28 mouse cellular contexts compared by ENCODE assay signal in the genomic region with DNA sequence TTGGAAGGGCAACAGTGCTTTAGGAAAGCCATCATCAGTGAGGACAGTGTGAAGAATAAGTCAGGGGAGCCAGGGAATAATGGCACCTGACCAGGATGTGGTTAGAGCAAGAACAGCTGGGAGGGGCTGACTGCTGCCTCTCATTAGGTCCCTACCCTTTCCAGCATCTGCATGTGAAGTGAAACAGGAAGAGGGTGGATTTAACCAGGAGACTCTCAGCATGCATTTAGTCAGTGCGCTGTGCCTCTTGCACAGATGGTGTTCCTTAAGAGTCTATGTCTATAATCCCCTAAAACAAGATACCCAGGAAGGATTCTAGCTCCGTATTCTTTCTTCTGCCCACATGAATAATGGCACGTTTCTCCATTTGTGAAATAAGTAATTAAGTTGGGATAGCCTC.
DNase-seq lines count a peak whose midpoint lies in the region; ATAC-seq and TF ChIP-seq lines count a peak whose summit lies in the region.
"Had no signal": no experiment of that assay in that cellular context is flagged by ENCODE, and none has a peak within 500 bp of the region (broad histone marks: within the 10 kb centered on the region; RNA-seq: fewer than 3 reads in every experiment).

No protein-coding gene starts in this region.

- no peaks in the 10 kb centered on the region for H3K9me3 ChIP-seq in embryonic facial prominence, embryonic 11.5 days (replicated peaks; ENCODE audit: control insufficient read depth, low read length)
- no peaks in the 10 kb centered on the region for H3K9me3 ChIP-seq in embryonic facial prominence, embryonic 10.5 days
- H3K9me3 ChIP-seq in embryonic facial prominence, embryonic 14.5 days (ENCODE audit: control insufficient read depth, low read length) = no peaks in the 10 kb centered on the region
- no peaks in the 10 kb centered on the region for H3K9me3 ChIP-seq in hindbrain, embryonic 14.5 days (ENCODE audit: control insufficient read depth, low read length)
- H3K9me3 ChIP-seq: embryonic facial prominence, embryonic 12.5 days; forebrain, embryonic 15.5 days; heart, embryonic 13.5 days; hindbrain, embryonic 13.5 days; liver, embryonic 13.5 days; megakaryocyte, embryonic 14.5 days; midbrain, embryonic 13.5 days had no signal

- no peaks in the 10 kb centered on the region for H3K4me1 ChIP-seq in embryonic facial prominence, embryonic 11.5 days (ENCODE audit: control insufficient read depth, insufficient read depth, low read length)
- H3K4me1 ChIP-seq in embryonic facial prominence, embryonic 10.5 days = peaks cover 10% of the 10 kb centered on the region
- H3K4me1 ChIP-seq in embryonic facial prominence, embryonic 14.5 days (ENCODE audit: control insufficient read depth, insufficient read depth, low read length) = no peaks in the 10 kb centered on the region
- H3K4me1 ChIP-seq in hindbrain, embryonic 14.5 days (replicated peaks; ENCODE audit: control insufficient read depth, insufficient read depth, low read length) = peaks cover 15% of the 10 kb centered on the region; the same call in 1 of the 2 replicates
- H3K4me1 ChIP-seq: liver, embryonic 13.5 days; megakaryocyte, embryonic 14.5 days had no signal

- H3K9ac ChIP-seq in embryonic facial prominence, embryonic 11.5 days (replicated peaks; ENCODE audit: low read length) = no peak overlapping the region
- no peak overlapping the region for H3K9ac ChIP-seq in embryonic facial prominence, embryonic 14.5 days (ENCODE audit: low read depth, low read length)
- H3K9ac ChIP-seq in hindbrain, embryonic 14.5 days = no peak overlapping the region
- H3K9ac ChIP-seq: embryonic facial prominence, embryonic 12.5 days; forebrain, embryonic 15.5 days; heart, embryonic 13.5 days; hindbrain, embryonic 13.5 days; liver, embryonic 13.5 days; midbrain, embryonic 13.5 days had no signal

- H3K36me3 ChIP-seq in embryonic facial prominence, embryonic 11.5 days (replicated peaks; ENCODE audit: control insufficient read depth, insufficient read depth, low read depth, low read length) = no peaks in the 10 kb centered on the region
- no peaks in the 10 kb centered on the region for H3K36me3 ChIP-seq in embryonic facial prominence, embryonic 10.5 days (replicated peaks)
- H3K36me3 ChIP-seq in embryonic facial prominence, embryonic 14.5 days (ENCODE audit: control insufficient read depth, insufficient read depth, low read length) = no peaks in the 10 kb centered on the region
- H3K36me3 ChIP-seq in myocyte (ENCODE audit: control insufficient read depth, insufficient read depth) = no peaks in the 10 kb centered on the region
- H3K36me3 ChIP-seq in hindbrain, embryonic 14.5 days (replicated peaks; ENCODE audit: control insufficient read depth, insufficient read depth) = no peaks in the 10 kb centered on the region
- H3K36me3 ChIP-seq: embryonic facial prominence, embryonic 12.5 days; forebrain, embryonic 15.5 days; G1E; heart, embryonic 13.5 days; hindbrain, embryonic 13.5 days; liver, embryonic 13.5 days; midbrain, embryonic 13.5 days had no signal

- peak; percentile 7 for DNase-seq in embryonic facial prominence, embryonic 11.5 days (ENCODE audit: low spot score)
- no peak for DNase-seq in embryonic facial prominence, embryonic 10.5 days (ENCODE audit: low spot score)
- peak; percentile 76 for DNase-seq in ES-CJ7 (ENCODE audit: low read depth, low spot score)
- peak; percentile 28 for DNase-seq in embryonic facial prominence, embryonic 14.5 days (ENCODE audit: low spot score)
- no peak for DNase-seq in hindbrain, embryonic 14.5 days (ENCODE audit: low spot score)
- DNase-seq in thymus, postnatal 14 days = no peak
- DNase-seq: adrenal gland, postnatal 10 days; cerebellum, adult 9-10 months; gastrocnemius, postnatal 25 days; heart, adult 2 months; heart, postnatal 14 days; kidney, adult 2 months; kidney, postnatal 10 days; liver, embryonic 13.5 days; lung, adult 2 months; lung, postnatal 14 days; right cerebral cortex, postnatal 14 days; spleen, adult 18-20 months; thymus, postnatal 36 days had no signal

- H3K4me3 ChIP-seq in embryonic facial prominence, embryonic 11.5 days (ENCODE audit: low read depth, low read length) = no peak overlapping the region
- H3K4me3 ChIP-seq in embryonic facial prominence, embryonic 10.5 days = no peak overlapping the region
- H3K4me3 ChIP-seq in embryonic facial prominence, embryonic 14.5 days (ENCODE audit: low read depth, low read length) = no peak overlapping the region
- no peak overlapping the region for H3K4me3 ChIP-seq in myocyte
- no peak overlapping the region for H3K4me3 ChIP-seq in hindbrain, embryonic 14.5 days (replicated peaks; ENCODE audit: low read length)
- H3K4me3 ChIP-seq: embryonic facial prominence, embryonic 12.5 days; forebrain, embryonic 15.5 days; heart, adult 2 months; heart, embryonic 13.5 days; hindbrain, embryonic 13.5 days; liver, embryonic 13.5 days; megakaryocyte, embryonic 14.5 days; midbrain, embryonic 13.5 days had no signal

- WGBS in embryonic facial prominence, embryonic 11.5 days = 60% methylated on average over 3 of the region's 3 CpGs
- 75% methylated on average over 3 of the region's 3 CpGs for WGBS in embryonic facial prominence, embryonic 10.5 days
- WGBS in embryonic facial prominence, embryonic 14.5 days = 51% methylated on average over 3 of the region's 3 CpGs
- 68% methylated on average over 3 of the region's 3 CpGs for WGBS in hindbrain, embryonic 14.5 days

- no peak overlapping the region for H3K4me2 ChIP-seq in embryonic facial prominence, embryonic 11.5 days (ENCODE audit: low read depth, low read length)
- H3K4me2 ChIP-seq in embryonic facial prominence, embryonic 14.5 days (ENCODE audit: low read depth, low read length) = no peak overlapping the region
- H3K4me2 ChIP-seq in myocyte (ENCODE audit: low read depth) = no peak overlapping the region
- H3K4me2 ChIP-seq in hindbrain, embryonic 14.5 days (replicated peaks) = no peak overlapping the region
- H3K4me2 ChIP-seq: embryonic facial prominence, embryonic 12.5 days; forebrain, embryonic 15.5 days; heart, embryonic 13.5 days; hindbrain, embryonic 13.5 days; liver, embryonic 13.5 days; midbrain, embryonic 13.5 days had no signal

- no peaks in the 10 kb centered on the region for H3K79me2 ChIP-seq in myocyte (ENCODE audit: control insufficient read depth, insufficient read depth)

- no peak for ATAC-seq in embryonic facial prominence, embryonic 11.5 days (replicated peaks; ENCODE audit: insufficient number of reproducible peaks, low FRiP score, low TSS enrichment, low read depth)
- peak; percentile 33; the same call in 1 of the 2 replicates for ATAC-seq in embryonic facial prominence, embryonic 14.5 days (ENCODE audit: low read depth)
- ATAC-seq in hindbrain, embryonic 14.5 days (ENCODE audit: low FRiP score) = no peak
- ATAC-seq: forebrain, embryonic 15.5 days; inflammation-experienced regulatory T-cells, adult 6 months; midbrain, embryonic 13.5 days had no signal

- no peaks in the 10 kb centered on the region for H3K27me3 ChIP-seq in embryonic facial prominence, embryonic 11.5 days (ENCODE audit: control insufficient read depth, insufficient read depth, low read length)
- no peaks in the 10 kb centered on the region for H3K27me3 ChIP-seq in embryonic facial prominence, embryonic 10.5 days (replicated peaks; ENCODE audit: low read depth, poor library complexity, severe bottlenecking)
- H3K27me3 ChIP-seq in embryonic facial prominence, embryonic 14.5 days (replicated peaks; ENCODE audit: control insufficient read depth, insufficient read depth, low read length) = no peaks in the 10 kb centered on the region
- H3K27me3 ChIP-seq in myocyte (ENCODE audit: control insufficient read depth, insufficient read depth, insufficient read length) = no peaks in the 10 kb centered on the region
- no peaks in the 10 kb centered on the region for H3K27me3 ChIP-seq in hindbrain, embryonic 14.5 days (ENCODE audit: control insufficient read depth, insufficient read depth, low read length)
- H3K27me3 ChIP-seq: embryonic facial prominence, embryonic 12.5 days; forebrain, embryonic 15.5 days; heart, embryonic 13.5 days; hindbrain, embryonic 13.5 days; liver, embryonic 13.5 days; megakaryocyte, embryonic 14.5 days; midbrain, embryonic 13.5 days had no signal

- no peak overlapping the region for H3ac ChIP-seq in myocyte (ENCODE audit: control insufficient read depth, insufficient read length)

- TF ChIP-seq POLR2A in myocyte (IDR thresholded peaks at IDR 0.05; ENCODE audit: insufficient read length, low read depth) = no peak

- H3K27ac ChIP-seq in embryonic facial prominence, embryonic 11.5 days (replicated peaks; ENCODE audit: low read depth, low read length) = no peak overlapping the region
- no peak overlapping the region for H3K27ac ChIP-seq in embryonic facial prominence, embryonic 10.5 days (replicated peaks)
- H3K27ac ChIP-seq in embryonic facial prominence, embryonic 14.5 days (replicated peaks; ENCODE audit: low read depth, low read length) = no peak overlapping the region
- H3K27ac ChIP-seq in hindbrain, embryonic 14.5 days = no peak overlapping the region
- H3K27ac ChIP-seq: embryonic facial prominence, embryonic 12.5 days; forebrain, embryonic 15.5 days; heart, adult 2 months; heart, embryonic 13.5 days; hindbrain, embryonic 13.5 days; liver, embryonic 13.5 days; midbrain, embryonic 13.5 days had no signal

TF ChIP-seq in myocyte, 11 proteins besides CTCF, POLR2A, EP300 and RAD21:
- TF ChIP-seq MAX (IDR thresholded peaks at IDR 0.05; ENCODE audit: low read depth) = no peak
- TF ChIP-seq MYOD1 (IDR thresholded peaks at IDR 0.05; ENCODE audit: control insufficient read depth in 1 of 3, insufficient read length in 2 of 3, low read depth in 2 of 3) = peak in 2 of 3 experiments; percentile 14 to 47
TF ChIP-seq in myocyte: peak in this region for 1.

Comparison
In these comparisons a context has a peak if more than half of its experiments do, and no peak if none do; other contexts are left out.
1. DNase-seq: peak in embryonic facial prominence, embryonic 11.5 days (single experiment), ES-CJ7 (single experiment) and embryonic facial prominence, embryonic 14.5 days (single experiment); none in embryonic facial prominence, embryonic 10.5 days (single experiment), hindbrain, embryonic 14.5 days (single experiment) and thymus, postnatal 14 days (single experiment).